Mouse (Mus musculus): ENCODE measurements around the gene Ugt2b36. TPM values are rescaled to one million over a fixed set of nuclear protein-coding genes. Genes with fewer than 3 reads are reported as not detected.
"Not testable (repeated sequence)": the region's sequence is repeated elsewhere in the genome, so short reads cannot be mapped to it uniquely, and the experiment has no call there.

Gene Ugt2b36
- not detected in 2 replicates for total RNA-seq (2012; rRNA removed)
- not detected for polyA plus RNA-seq (2012; ENCODE audit: insufficient read depth in 1 of 2, insufficient read length in 2 of 2, low read depth in 1 of 2, low replicate concordance in 2 of 2, missing spikeins in 1 of 2)

DNA sequence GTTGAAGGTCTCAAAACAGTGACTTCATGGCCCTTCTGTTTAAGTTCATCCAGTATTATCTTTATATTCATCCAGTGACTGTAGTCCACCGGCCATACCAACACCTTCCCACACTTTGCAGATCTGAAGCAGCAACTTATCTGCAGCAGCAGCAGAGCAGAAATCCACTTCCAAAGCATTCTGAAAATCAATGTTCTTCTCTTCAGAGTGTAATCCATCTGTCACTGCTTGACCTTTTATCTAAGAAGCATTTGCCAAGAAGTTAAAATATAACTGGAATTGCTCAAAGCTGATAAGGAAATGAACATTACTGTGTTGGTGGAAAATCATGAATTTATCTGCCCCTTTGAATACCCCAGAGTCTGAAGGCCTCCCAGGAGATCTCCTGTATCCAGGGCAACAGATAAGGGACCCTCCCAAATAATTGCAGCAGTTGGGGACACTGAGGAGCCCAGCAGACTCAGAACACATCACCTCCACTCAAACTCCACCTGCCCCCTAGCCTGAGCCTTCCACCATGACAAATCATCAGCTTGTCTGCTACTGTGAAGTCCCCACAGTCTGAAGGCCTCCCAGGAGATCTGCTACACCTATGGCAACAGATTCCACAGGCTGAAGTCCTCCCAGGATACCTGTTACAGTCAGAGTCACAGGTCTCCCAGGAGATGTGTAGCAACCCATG, at the start of gene Ugt2b36:
Ugt2b36 (minus strand) TSS at position 210 of the 682 bp plus-strand sequence.
- H3K36me3 ChIP-seq (ENCODE audit: control insufficient read depth in 1 of 2, insufficient read depth in 2 of 2, low read length in 2 of 2), result no peaks in the 10 kb centered on the region
- no peak within 1 kb of the TSS for H3K27ac ChIP-seq (ENCODE audit: control insufficient read depth, low read depth, low read length)

GRCm38 (mm10) chr5:87140196-87140595, 47.8 kb upstream of the Ugt2b36 start, which contains the start of gene Ugt2b5:
Gene Ugt2b5 (minus strand): TSS chr5:87140318.
- not testable (repeated sequence) for H3K79me2 ChIP-seq (ENCODE audit: control insufficient read depth, insufficient read depth, low read length, poor library complexity); H3K27ac ChIP-seq (ENCODE audit: control insufficient read depth, low read depth, low read length); H3K9me3 ChIP-seq (replicated peaks; ENCODE audit: insufficient read depth, low read length)

More for the DNA sequence above, at the start of gene Ugt2b36:
- no peak for TF ChIP-seq BHLHE40 (IDR thresholded peaks at IDR 0.05; ENCODE audit: borderline replicate concordance, low read depth, low read length)
- no peak for TF ChIP-seq GABPA (IDR thresholded peaks at IDR 0.05; ENCODE audit: low read depth, low read length)
- TF ChIP-seq CTCF (IDR thresholded peaks at IDR 0.05 in 2 of 3, conservative IDR thresholded peaks at IDR 0.05 in 1 of 3; ENCODE audit: control insufficient read depth in 1 of 3, insufficient read depth in 1 of 3, low read depth in 2 of 3, low read length in 3 of 3, poor library complexity in 1 of 3, severe bottlenecking in 1 of 3), result no peak
- no peak for TF ChIP-seq SMC3 (IDR thresholded peaks at IDR 0.05; ENCODE audit: low read depth, low read length)
- TF ChIP-seq NRF1 (IDR thresholded peaks at IDR 0.05; ENCODE audit: insufficient read depth, low read depth, low read length, poor library complexity, severe bottlenecking), result no peak
- TF ChIP-seq JUND (IDR thresholded peaks at IDR 0.05; ENCODE audit: low read depth, low read length), result no peak
- TF ChIP-seq ZKSCAN1 (IDR thresholded peaks at IDR 0.05; ENCODE audit: low read depth, low read length), result no peak
- no peak for TF ChIP-seq UBTF (IDR thresholded peaks at IDR 0.05; ENCODE audit: borderline replicate concordance, insufficient read depth, low read depth, low read length)
- no peak for TF ChIP-seq EP300 (IDR thresholded peaks at IDR 0.05; ENCODE audit: low read depth in 1 of 2, low read length in 2 of 2)
- no peak for TF ChIP-seq POLR2AphosphoS2 (IDR thresholded peaks at IDR 0.05; ENCODE audit: low read length)
- no peak for TF ChIP-seq TCF12 (IDR thresholded peaks at IDR 0.05; ENCODE audit: low read depth, low read length)
- TF ChIP-seq USF2 (IDR thresholded peaks at IDR 0.05; ENCODE audit: borderline replicate concordance in 1 of 2, insufficient read depth in 1 of 2, low read depth in 1 of 2, low read length in 2 of 2), result no peak
- TF ChIP-seq GATA1 (IDR thresholded peaks at IDR 0.05; ENCODE audit: low read depth, low read length), result no peak
- TF ChIP-seq MXI1 (IDR thresholded peaks at IDR 0.05; ENCODE audit: low read depth, low read length), result no peak
- no peak for TF ChIP-seq TBP (IDR thresholded peaks at IDR 0.05; ENCODE audit: low read depth, low read length)
- Histone ChIP-seq H3K4me1 (ENCODE audit: control insufficient read depth in 1 of 2, insufficient read depth in 2 of 2, low read length in 2 of 2) (no peaks in the 10 kb centered on the region), H3K79me2 (ENCODE audit: control insufficient read depth, insufficient read depth, low read length, poor library complexity) (no peaks in the 10 kb centered on the region), H3K27me3 (ENCODE audit: control insufficient read depth in 1 of 2, insufficient read depth in 2 of 2, low read length in 2 of 2) (no peaks in the 10 kb centered on the region), H3K4me3 (ENCODE audit: control insufficient read depth in 1 of 2, insufficient read depth in 1 of 2, low read depth in 2 of 2, low read length in 2 of 2) (no peak within 1 kb of the TSS), H3K9me3 (replicated peaks; ENCODE audit: insufficient read depth, low read length) (no peaks in the 10 kb centered on the region), H3K9ac (ENCODE audit: control insufficient read depth, low read depth, low read length, poor library complexity, severe bottlenecking) (no peak within 1 kb of the TSS)
- DNase-seq (ENCODE audit: low read depth, low spot score), result no peak

DNA sequence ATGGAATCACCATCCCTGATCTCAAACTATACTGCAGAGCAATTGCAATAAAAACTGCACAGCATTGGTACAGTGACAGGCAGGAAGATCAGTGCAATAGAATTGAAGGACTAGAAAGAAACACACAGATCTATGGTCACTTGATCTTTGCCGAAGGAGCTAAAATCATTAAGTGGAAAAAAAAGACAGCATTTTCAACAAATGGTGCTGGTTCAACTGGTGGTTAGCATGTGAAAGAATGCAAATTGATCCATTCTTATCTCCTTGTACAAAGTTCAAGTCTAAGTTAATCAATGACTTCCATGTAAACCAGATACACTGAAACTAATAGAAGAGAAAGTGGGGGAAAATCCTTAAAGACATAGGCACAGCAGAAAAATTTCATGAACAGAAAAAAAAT, 11.3 kb upstream of the Ugt2b36 start:
- not testable (repeated sequence) for H3K27me3 ChIP-seq (ENCODE audit: control insufficient read depth in 1 of 2, insufficient read depth in 2 of 2, low read length in 2 of 2); H3K36me3 ChIP-seq (ENCODE audit: control insufficient read depth in 1 of 2, insufficient read depth in 2 of 2, low read length in 2 of 2); H3K4me1 ChIP-seq (ENCODE audit: control insufficient read depth in 1 of 2, insufficient read depth in 2 of 2, low read length in 2 of 2)

More at GRCm38 (mm10) chr5:87140196-87140595, 47.8 kb upstream of the Ugt2b36 start, which contains the start of gene Ugt2b5:
- H3K27me3 ChIP-seq (ENCODE audit: control insufficient read depth in 1 of 2, insufficient read depth in 2 of 2, low read length in 2 of 2); H3K4me3 ChIP-seq (ENCODE audit: control insufficient read depth in 1 of 2, insufficient read depth in 1 of 2, low read depth in 2 of 2, low read length in 2 of 2); H3K9ac ChIP-seq (ENCODE audit: control insufficient read depth, low read depth, low read length, poor library complexity, severe bottlenecking); H3K4me1 ChIP-seq (ENCODE audit: control insufficient read depth in 1 of 2, insufficient read depth in 2 of 2, low read length in 2 of 2); DNase-seq (ENCODE audit: low read depth, low spot score); H3K36me3 ChIP-seq (ENCODE audit: control insufficient read depth in 1 of 2, insufficient read depth in 2 of 2, low read length in 2 of 2): not testable (repeated sequence)

More for the DNA sequence above, 11.3 kb upstream of the Ugt2b36 start:
- H3K79me2 ChIP-seq (ENCODE audit: control insufficient read depth, insufficient read depth, low read length, poor library complexity); H3K9me3 ChIP-seq (replicated peaks; ENCODE audit: insufficient read depth, low read length); H3K27ac ChIP-seq (ENCODE audit: control insufficient read depth, low read depth, low read length); DNase-seq (ENCODE audit: low read depth, low spot score); H3K4me3 ChIP-seq (ENCODE audit: control insufficient read depth in 1 of 2, insufficient read depth in 1 of 2, low read depth in 2 of 2, low read length in 2 of 2); H3K9ac ChIP-seq (ENCODE audit: control insufficient read depth, low read depth, low read length, poor library complexity, severe bottlenecking): not testable (repeated sequence)
